Mouse (Mus musculus): ENCODE measurements around the gene Oxt. TPM values are rescaled to one million over a fixed set of nuclear protein-coding genes. Genes with fewer than 3 reads are reported as not detected.
"Not testable (repeated sequence)": the region's sequence is repeated elsewhere in the genome, so short reads cannot be mapped to it uniquely, and the experiment has no call there.

Gene Oxt
- polyA plus RNA-seq, 1 experiment from 2014 or later: not detected

- H3K27me3 ChIP-seq (replicated peaks; ENCODE audit: low read depth, poor library complexity, severe bottlenecking): no peaks in the 10 kb centered on the region
- peaks cover 50% of the 10 kb centered on the region for H3K36me3 ChIP-seq (replicated peaks)
- 62% methylated on average over 2 of the region's 2 CpGs for WGBS
- peaks cover 7% of the 10 kb centered on the region for H3K4me1 ChIP-seq
- DNase-seq (ENCODE audit: low spot score): no peak
- no peak overlapping the region for H3K4me3 ChIP-seq
- H3K27ac ChIP-seq (replicated peaks): no peak overlapping the region
- no peaks in the 10 kb centered on the region for H3K9me3 ChIP-seq
These were observed 18.0 kb upstream of the Oxt start for GRCm38 (mm10) chr2:130558015-130558414.

GRCm38 (mm10) chr2:130563212-130564055 lies 12.5 kb upstream of the Oxt start, which contains the start of gene Mrps26:
Gene Mrps26, plus strand, starts transcription at chr2:130563742.
- peak; percentile 95 for DNase-seq (ENCODE audit: low spot score)
- under 1% methylated on average over 61 of the region's 61 CpGs for WGBS
- peak within 1 kb of the TSS; percentile 84 for H3K27ac ChIP-seq (replicated peaks)
- peak within 1 kb of the TSS; percentile 73 for H3K4me3 ChIP-seq
- H3K36me3 ChIP-seq (replicated peaks): peaks cover 25% of the 10 kb centered on the region
- no peaks in the 10 kb centered on the region for H3K27me3 ChIP-seq (replicated peaks; ENCODE audit: low read depth, poor library complexity, severe bottlenecking)
- H3K4me1 ChIP-seq: peaks cover 24% of the 10 kb centered on the region
- no peaks in the 10 kb centered on the region for H3K9me3 ChIP-seq

- Histone ChIP-seq H3K4me1 (peaks cover 24% of the 10 kb centered on the region), H3K4me3 (peak overlapping the region; percentile 73), H3K36me3 (replicated peaks) (peaks cover 25% of the 10 kb centered on the region), H3K9me3 (no peaks in the 10 kb centered on the region), H3K27me3 (replicated peaks; ENCODE audit: low read depth, poor library complexity, severe bottlenecking) (no peaks in the 10 kb centered on the region), H3K27ac (replicated peaks) (peak overlapping the region; percentile 84)
- under 1% methylated on average over 23 of the region's 23 CpGs for WGBS
- no peak for DNase-seq (ENCODE audit: low spot score)
These were observed 11.9 kb upstream of the Oxt start for GRCm38 (mm10) chr2:130564063-130564462.

- H3K27ac ChIP-seq (replicated peaks): no peak overlapping the region
- no peak for DNase-seq (ENCODE audit: low spot score)
- 88% methylated on average over 8 of the region's 8 CpGs for WGBS
- peak overlapping the region; percentile 73 for H3K4me3 ChIP-seq
- peaks cover 25% of the 10 kb centered on the region for H3K36me3 ChIP-seq (replicated peaks)
- H3K9me3 ChIP-seq: no peaks in the 10 kb centered on the region
- no peaks in the 10 kb centered on the region for H3K27me3 ChIP-seq (replicated peaks; ENCODE audit: low read depth, poor library complexity, severe bottlenecking)
- H3K4me1 ChIP-seq: peaks cover 24% of the 10 kb centered on the region
These were observed 11.0 kb upstream of the Oxt start for GRCm38 (mm10) chr2:130564983-130565382.

- H3K27ac ChIP-seq (replicated peaks): no peak overlapping the region
- 82% methylated on average over 4 of the region's 4 CpGs for WGBS
These were observed 7.1 kb upstream of the Oxt start for GRCm38 (mm10) chr2:130568921-130569320.

GRCm38 (mm10) chr2:130569926-130570325 lies 6.0 kb upstream of the Oxt start:
- DNase-seq (ENCODE audit: low spot score): no peak
- H3K27me3 ChIP-seq (replicated peaks; ENCODE audit: low read depth, poor library complexity, severe bottlenecking): peaks cover 28% of the 10 kb centered on the region
- H3K4me1 ChIP-seq: peaks cover 3% of the 10 kb centered on the region
- peaks cover 23% of the 10 kb centered on the region for H3K36me3 ChIP-seq (replicated peaks)
- no peaks in the 10 kb centered on the region for H3K9me3 ChIP-seq
- H3K4me3 ChIP-seq: no peak overlapping the region
- no peak overlapping the region for H3K27ac ChIP-seq (replicated peaks)

More at GRCm38 (mm10) chr2:130568921-130569320, 7.1 kb upstream of the Oxt start:
- Histone ChIP-seq H3K36me3 (replicated peaks) (peaks cover 25% of the 10 kb centered on the region), H3K4me1 (peaks cover 13% of the 10 kb centered on the region), H3K4me3 (no peak overlapping the region), H3K9me3 (no peaks in the 10 kb centered on the region), H3K27me3 (replicated peaks; ENCODE audit: low read depth, poor library complexity, severe bottlenecking) (peaks cover 18% of the 10 kb centered on the region)
- DNase-seq (ENCODE audit: low spot score): no peak

GRCm38 (mm10) chr2:130574960-130575359 lies 1.0 kb upstream of the Oxt start:
- Histone ChIP-seq H3K27me3 (replicated peaks; ENCODE audit: low read depth, poor library complexity, severe bottlenecking) (peaks cover 78% of the 10 kb centered on the region), H3K4me1 (peaks cover 21% of the 10 kb centered on the region), H3K4me3 (no peak overlapping the region), H3K9me3 (no peaks in the 10 kb centered on the region), H3K27ac (replicated peaks) (no peak overlapping the region), H3K36me3 (replicated peaks) (no peaks in the 10 kb centered on the region)
- WGBS: 81% methylated on average over 5 of the region's 5 CpGs
- no peak for DNase-seq (ENCODE audit: low spot score)

- H3K27ac ChIP-seq (replicated peaks); H3K36me3 ChIP-seq (replicated peaks); H3K9me3 ChIP-seq: not testable (repeated sequence)
- peaks cover 31% of the 10 kb centered on the region for H3K4me1 ChIP-seq
- DNase-seq (ENCODE audit: low spot score): peak; percentile 53
- 2% methylated on average over 32 of the region's 32 CpGs for WGBS
- peaks cover 90% of the 10 kb centered on the region for H3K27me3 ChIP-seq (replicated peaks; ENCODE audit: low read depth, poor library complexity, severe bottlenecking)
- peak overlapping the region; percentile 47 for H3K4me3 ChIP-seq
These were observed 591 bp downstream of the Oxt start for GRCm38 (mm10) chr2:130576564-130576963.

GRCm38 (mm10) chr2:130577021-130577420 lies 1.0 kb downstream of the Oxt start:
- no peaks in the 10 kb centered on the region for H3K36me3 ChIP-seq (replicated peaks)
- H3K4me3 ChIP-seq: peak overlapping the region; percentile 32
- peaks cover 94% of the 10 kb centered on the region for H3K27me3 ChIP-seq (replicated peaks; ENCODE audit: low read depth, poor library complexity, severe bottlenecking)
- H3K27ac ChIP-seq (replicated peaks): no peak overlapping the region
- 3% methylated on average over 9 of the region's 9 CpGs for WGBS
- peak; percentile 35 for DNase-seq (ENCODE audit: low spot score)
- H3K4me1 ChIP-seq: peaks cover 31% of the 10 kb centered on the region
- no peaks in the 10 kb centered on the region for H3K9me3 ChIP-seq

GRCm38 (mm10) chr2:130577632-130578031 lies 1.7 kb downstream of the Oxt start:
- Histone ChIP-seq H3K9me3 (no peaks in the 10 kb centered on the region), H3K4me3 (peak overlapping the region; percentile 32), H3K27ac (replicated peaks) (no peak overlapping the region), H3K27me3 (replicated peaks; ENCODE audit: low read depth, poor library complexity, severe bottlenecking) (peaks cover 100% of the 10 kb centered on the region), H3K4me1 (peaks cover 31% of the 10 kb centered on the region), H3K36me3 (replicated peaks) (no peaks in the 10 kb centered on the region)
- WGBS: 3% methylated on average over 12 of the region's 12 CpGs
- peak; percentile 53 for DNase-seq (ENCODE audit: low spot score)

- Histone ChIP-seq H3K4me1 (peaks cover 31% of the 10 kb centered on the region), H3K27me3 (replicated peaks; ENCODE audit: low read depth, poor library complexity, severe bottlenecking) (peaks cover 100% of the 10 kb centered on the region), H3K27ac (replicated peaks) (no peak overlapping the region), H3K4me3 (no peak overlapping the region), H3K9me3 (no peaks in the 10 kb centered on the region), H3K36me3 (replicated peaks) (no peaks in the 10 kb centered on the region)
- 8% methylated on average over 11 of the region's 11 CpGs for whole genome bisulfite sequencing
- DNase-seq (ENCODE audit: low spot score): peak; percentile 77
These were observed 2.2 kb downstream of the Oxt start for GRCm38 (mm10) chr2:130578148-130578547.

- no peak for DNase-seq (ENCODE audit: low spot score)
- Histone ChIP-seq H3K36me3 (replicated peaks) (no peaks in the 10 kb centered on the region), H3K27ac (replicated peaks) (no peak overlapping the region), H3K4me1 (peaks cover 31% of the 10 kb centered on the region), H3K9me3 (no peaks in the 10 kb centered on the region), H3K4me3 (no peak overlapping the region), H3K27me3 (replicated peaks; ENCODE audit: low read depth, poor library complexity, severe bottlenecking) (peaks cover 98% of the 10 kb centered on the region)
- 7% methylated on average over 8 of the region's 8 CpGs for WGBS
These were observed 3.8 kb downstream of the Oxt start for GRCm38 (mm10) chr2:130579791-130580190.

- peaks cover 91% of the 10 kb centered on the region for H3K27me3 ChIP-seq (replicated peaks; ENCODE audit: low read depth, poor library complexity, severe bottlenecking)
- H3K36me3 ChIP-seq (replicated peaks): no peaks in the 10 kb centered on the region
- peak overlapping the region; percentile 46 for H3K4me3 ChIP-seq
- no peak overlapping the region for H3K27ac ChIP-seq (replicated peaks)
- no peaks in the 10 kb centered on the region for H3K9me3 ChIP-seq
- WGBS: 3% methylated on average over 16 of the region's 16 CpGs
- H3K4me1 ChIP-seq: peaks cover 29% of the 10 kb centered on the region
- no peak for DNase-seq (ENCODE audit: low spot score)
These were observed 5.2 kb downstream of the Oxt start for GRCm38 (mm10) chr2:130581201-130581600.

Measured in embryonic facial prominence, embryonic 10.5 days (tissue).